Mouse (Mus musculus) myocyte (in vitro differentiated cells): ENCODE measurements around the gene Mum1. TPM values are rescaled to one million over a fixed set of nuclear protein-coding genes. Genes with fewer than 3 reads are reported as not detected.
"Not testable (repeated sequence)": the region's sequence is repeated elsewhere in the genome, so short reads cannot be mapped to it uniquely, and the experiment has no call there.

ENCODE experiments used
- H3K27me3 ChIP-seq: one replicate; pipeline ENCODE4 v1.6.1; 2011; ENCODE audit not compliant: control insufficient read depth, insufficient read depth, insufficient read length
- H3K36me3 ChIP-seq: one replicate; pipeline ENCODE4 v1.6.1; 2011; ENCODE audit not compliant: control insufficient read depth, insufficient read depth
- H3K4me2 ChIP-seq: one replicate; pipeline ENCODE4 v1.6.1; 2011; ENCODE audit warnings: low read depth, control low read depth
- H3K4me3 ChIP-seq: one replicate; pipeline ENCODE4 v1.5.1; 2011; ENCODE audit warnings: mild to moderate bottlenecking, control low read depth, moderate library complexity
- H3K79me2 ChIP-seq: one replicate; pipeline ENCODE4 v1.6.1; 2011; ENCODE audit not compliant: control insufficient read depth, insufficient read depth
- H3ac ChIP-seq: one replicate; pipeline ENCODE4 v1.6.1; 2011; ENCODE audit not compliant: control insufficient read depth, insufficient read length
- CEBPB ChIP-seq: IDR thresholded peaks from 2 replicates; pipeline ENCODE4 v1.6.1; 2011; ENCODE audit warnings: mild to moderate bottlenecking, moderate library complexity; ENCODE audit not compliant: poor library complexity, insufficient read depth, severe bottlenecking
- E2F4 ChIP-seq: IDR thresholded peaks from one replicate; pipeline ENCODE4 v1.6.1; 2011; ENCODE audit warnings: mild to moderate bottlenecking, control low read depth, moderate library complexity; ENCODE audit not compliant: insufficient read depth
- MAX ChIP-seq: IDR thresholded peaks from one replicate; pipeline ENCODE4 v1.6.1; 2011; ENCODE audit warnings: low read depth, mild to moderate bottlenecking, control low read depth
- MYOD1 ChIP-seq, 3 experiments: IDR thresholded peaks; one replicate each; pipeline ENCODE4 v1.6.1; 2011; ENCODE audit warnings: control low read depth in 2 of 3, low read depth in 2 of 3, mild to moderate bottlenecking in 2 of 3, moderate library complexity in 1 of 3; ENCODE audit not compliant: insufficient read length in 2 of 3, control insufficient read depth in 1 of 3
- MYOG ChIP-seq, 3 experiments: IDR thresholded peaks; one replicate each; pipeline ENCODE4 v1.6.1; 2011; ENCODE audit warnings: control low read depth in 2 of 3, low read depth in 2 of 3, mild to moderate bottlenecking in 2 of 3; ENCODE audit not compliant: insufficient read length in 2 of 3, control insufficient read depth in 1 of 3, insufficient read depth in 1 of 3
- POLR2A ChIP-seq: IDR thresholded peaks from one replicate; pipeline ENCODE4 v1.6.1; 2011; ENCODE audit warnings: low read depth, mild to moderate bottlenecking, control low read depth, moderate library complexity; ENCODE audit not compliant: insufficient read length
- POLR2AphosphoS2 ChIP-seq: IDR thresholded peaks from one replicate; pipeline ENCODE4 v1.6.1; 2011; ENCODE audit warnings: low read depth, control low read depth; ENCODE audit not compliant: insufficient read length
- REST ChIP-seq: IDR thresholded peaks from one replicate; pipeline ENCODE4 v1.6.1; 2011; ENCODE audit warnings: mild to moderate bottlenecking, control low read depth, moderate library complexity; ENCODE audit not compliant: insufficient read depth, insufficient read length
- SRF ChIP-seq: IDR thresholded peaks from one replicate; pipeline ENCODE4 v1.6.1; 2011; ENCODE audit warnings: low read depth; ENCODE audit not compliant: control insufficient read depth, insufficient read length
- TCF12 ChIP-seq: IDR thresholded peaks from one replicate; pipeline ENCODE4 v1.6.1; 2011; ENCODE audit warnings: mild to moderate bottlenecking, control low read depth; ENCODE audit not compliant: poor library complexity, insufficient read depth, severe bottlenecking
- TCF3 ChIP-seq: IDR thresholded peaks from one replicate; pipeline ENCODE4 v1.6.1; 2011; ENCODE audit warnings: low read depth, control low read depth; ENCODE audit not compliant: insufficient read length
- USF1 ChIP-seq: IDR thresholded peaks from one replicate; pipeline ENCODE4 v1.6.1; 2011; ENCODE audit warnings: low read depth, mild to moderate bottlenecking, control low read depth, moderate library complexity
- polyA plus RNA-seq: library from polyadenylated mRNA; unstranded; fragments of >200 nt; fragmentation: generic; extraction: Trizol; gene quantifications from one replicate; pipeline ENCODE4 v1.2.1, GENCODE M21; 2012; ENCODE audit warnings: missing spikeins

The Mum1 gene
- polyA plus RNA-seq, 1 experiment, result 30.7 TPM

DNA sequence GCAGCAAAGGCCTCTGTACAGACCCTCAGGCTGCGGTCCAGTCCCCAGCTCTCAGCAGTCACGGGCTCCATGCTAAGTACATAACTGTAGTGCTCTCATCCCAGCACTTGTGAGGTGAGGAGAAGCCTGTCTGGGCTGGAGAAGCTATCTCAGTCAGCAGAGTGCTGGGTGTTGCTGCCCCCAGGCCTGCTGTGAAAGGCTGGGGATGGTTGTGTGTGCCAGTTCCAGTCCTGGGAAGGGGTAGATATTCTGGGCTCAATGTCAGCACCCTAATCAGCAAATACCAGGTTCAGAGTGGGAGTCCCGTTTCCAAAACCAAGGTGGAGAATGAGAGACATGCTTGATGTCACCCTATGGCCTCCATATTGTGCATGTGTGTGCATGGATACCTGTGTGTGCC is 16.4 kb downstream of the Mum1 start:
- peaks cover 7% of the 10 kb centered on the region for H3K36me3 ChIP-seq
- TF ChIP-seq TCF3 (no peak), USF1 (no peak), SRF (no peak), MYOD1 (IDR thresholded peaks at IDR 0.05; ENCODE audit: control insufficient read depth in 1 of 3, insufficient read length in 2 of 3, low read depth in 2 of 3) (no peak), CEBPB (no peak), REST (no peak), TCF12 (no peak), MYOG (IDR thresholded peaks at IDR 0.05; ENCODE audit: control insufficient read depth in 1 of 3, insufficient read depth in 1 of 3, insufficient read length in 2 of 3, low read depth in 2 of 3) (no peak), POLR2AphosphoS2 (no peak), POLR2A (no peak)
- H3K4me2 ChIP-seq, result no peak overlapping the region
- no peaks in the 10 kb centered on the region for H3K27me3 ChIP-seq
- no peak overlapping the region for H3K4me3 ChIP-seq
- no peak overlapping the region for H3ac ChIP-seq
- H3K79me2 ChIP-seq, result no peaks in the 10 kb centered on the region

DNA sequence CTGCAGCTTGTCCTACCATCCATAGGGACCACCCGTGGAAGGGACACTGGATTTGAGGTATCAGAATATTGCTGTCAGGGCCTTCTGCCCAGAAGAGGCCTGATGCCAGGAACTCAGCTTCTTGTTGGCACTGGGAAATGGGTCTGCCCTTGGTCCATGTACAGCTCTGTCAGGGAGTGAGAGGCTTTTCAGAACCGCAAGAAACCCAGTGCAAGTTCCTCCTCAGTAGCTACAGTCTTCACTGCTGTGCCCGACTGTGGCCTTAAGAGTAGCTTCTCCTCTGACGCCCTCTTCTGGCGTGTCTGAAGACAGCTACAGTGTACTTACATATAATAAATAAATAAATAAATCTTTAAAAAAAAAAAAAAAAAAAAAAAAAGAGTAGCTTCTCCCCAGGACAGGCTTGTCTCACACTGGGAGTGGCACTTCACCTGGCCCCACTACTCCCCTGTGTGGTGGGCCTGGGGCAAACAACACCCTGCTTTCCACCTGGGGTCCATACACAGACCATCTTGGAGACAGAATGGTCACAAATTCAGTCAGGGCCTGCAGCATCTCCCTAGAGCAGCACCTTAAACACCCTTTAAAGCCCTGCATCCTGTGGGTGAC is 18.7 kb downstream of the Mum1 start:
- H3K27me3 ChIP-seq, result no peaks in the 10 kb centered on the region
- H3K4me3 ChIP-seq, result no peak overlapping the region
- peaks cover 6% of the 10 kb centered on the region for H3K79me2 ChIP-seq
- TF ChIP-seq CEBPB, result no peak
- TF ChIP-seq POLR2AphosphoS2, result no peak
- TF ChIP-seq USF1, result no peak
- no peak for TF ChIP-seq MYOD1 (IDR thresholded peaks at IDR 0.05; ENCODE audit: control insufficient read depth in 1 of 3, insufficient read length in 2 of 3, low read depth in 2 of 3)
- no peak for TF ChIP-seq MAX
- no peak for TF ChIP-seq MYOG (IDR thresholded peaks at IDR 0.05; ENCODE audit: control insufficient read depth in 1 of 3, insufficient read depth in 1 of 3, insufficient read length in 2 of 3, low read depth in 2 of 3)
- TF ChIP-seq TCF3, result no peak
- no peak for TF ChIP-seq REST
- no peak for TF ChIP-seq POLR2A
- no peak for TF ChIP-seq TCF12
- no peak for TF ChIP-seq SRF
- no peak for TF ChIP-seq E2F4
- H3ac ChIP-seq, result no peak overlapping the region
- no peak overlapping the region for H3K4me2 ChIP-seq
- H3K36me3 ChIP-seq, result no peaks in the 10 kb centered on the region

DNA sequence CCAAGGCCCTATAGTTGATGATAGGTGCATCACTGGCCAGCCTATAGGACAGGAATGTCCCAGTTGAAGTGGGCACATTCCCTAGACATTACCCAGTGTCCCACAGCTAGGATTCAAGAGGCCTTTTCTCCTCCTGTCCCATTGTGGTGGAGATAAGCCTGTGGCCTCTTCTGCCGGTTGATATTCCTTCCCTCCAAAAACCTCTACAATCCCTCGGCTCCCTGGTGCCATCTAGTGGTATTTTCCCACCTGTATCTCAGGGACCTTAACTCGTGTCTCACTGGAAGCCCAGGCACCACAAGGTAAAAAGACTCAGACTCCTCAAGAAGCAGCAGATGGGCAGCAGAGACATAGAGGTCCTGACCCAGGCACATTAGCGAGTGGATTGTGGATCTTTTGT is 19.4 kb downstream of the Mum1 start:
- no peaks in the 10 kb centered on the region for H3K27me3 ChIP-seq
- TF ChIP-seq CEBPB (no peak), POLR2A (no peak), SRF (peak; percentile 34), POLR2AphosphoS2 (no peak), REST (no peak), TCF12 (no peak)
- H3ac ChIP-seq, result no peak overlapping the region
- no peak overlapping the region for H3K4me3 ChIP-seq
- H3K79me2 ChIP-seq, result peaks cover 13% of the 10 kb centered on the region
- no peak overlapping the region for H3K4me2 ChIP-seq
- H3K36me3 ChIP-seq, result no peaks in the 10 kb centered on the region

DNA sequence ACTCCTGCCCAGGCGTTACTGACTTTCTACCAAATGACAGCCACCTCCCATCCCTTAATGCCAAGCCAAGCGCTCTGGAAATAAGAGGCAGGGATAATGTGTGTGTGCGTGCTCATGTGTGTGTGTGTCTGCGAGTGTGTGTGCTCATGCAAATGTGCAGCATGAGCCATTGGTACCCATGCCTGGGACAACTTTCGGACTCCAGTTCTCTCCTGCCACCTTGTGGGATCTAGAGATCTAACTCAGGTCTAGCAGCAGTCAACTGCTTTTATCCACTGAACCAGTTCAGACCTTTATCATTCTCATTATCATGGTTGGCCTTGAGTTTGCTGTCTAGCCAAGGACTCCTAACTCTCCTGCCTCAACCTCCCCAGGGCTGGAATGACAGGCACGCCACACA is 21.6 kb downstream of the Mum1 start:
- no peak overlapping the region for H3ac ChIP-seq
- no peaks in the 10 kb centered on the region for H3K36me3 ChIP-seq
- TF ChIP-seq MYOD1 (IDR thresholded peaks at IDR 0.05; ENCODE audit: control insufficient read depth in 1 of 3, insufficient read length in 2 of 3, low read depth in 2 of 3), result no peak
- TF ChIP-seq TCF12, result no peak
- no peak for TF ChIP-seq TCF3
- no peak for TF ChIP-seq MYOG (IDR thresholded peaks at IDR 0.05; ENCODE audit: control insufficient read depth in 1 of 3, insufficient read depth in 1 of 3, insufficient read length in 2 of 3, low read depth in 2 of 3)
- no peak for TF ChIP-seq CEBPB
- no peak for TF ChIP-seq POLR2A
- TF ChIP-seq POLR2AphosphoS2, result no peak
- TF ChIP-seq E2F4, result no peak
- no peak for TF ChIP-seq SRF
- H3K4me2 ChIP-seq, result no peak overlapping the region
- H3K79me2 ChIP-seq, result peaks cover 31% of the 10 kb centered on the region
- no peak overlapping the region for H3K4me3 ChIP-seq
- H3K27me3 ChIP-seq, result no peaks in the 10 kb centered on the region

DNA sequence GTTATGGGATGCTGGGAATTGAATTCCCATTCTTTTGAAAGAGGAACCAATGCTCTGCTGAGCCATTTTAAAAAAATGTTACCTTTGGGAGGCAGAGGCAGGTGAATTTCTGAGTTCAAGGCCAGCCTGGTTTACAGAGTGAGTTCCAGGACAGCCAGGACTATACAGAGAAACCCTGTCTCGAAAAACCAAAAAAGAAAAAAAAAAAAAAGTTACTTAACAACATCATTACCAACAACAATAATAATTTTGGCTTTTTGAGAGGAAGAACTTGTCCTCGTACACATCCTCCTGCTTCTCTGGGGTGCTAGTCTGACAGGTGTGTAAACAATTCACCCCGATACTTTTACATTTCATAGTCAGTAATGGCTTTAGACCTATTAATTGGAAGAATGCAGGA is 22.2 kb downstream of the Mum1 start:
- Histone ChIP-seq H3K4me2 (peak overlapping the region; percentile 63), H3K4me3 (peak overlapping the region; percentile 73), H3K79me2 (peaks cover 31% of the 10 kb centered on the region)
- H3ac ChIP-seq, H3K36me3 ChIP-seq, H3K27me3 ChIP-seq: not testable (repeated sequence)
